Mouse (Mus musculus) ES-E14 (cell line): ENCODE data around the gene Exoc3l. TPM values are rescaled to one million over a fixed set of nuclear protein-coding genes. Genes with fewer than 3 reads are reported as not detected.
A peak's percentile ranks its signal among the peaks of the same experiment; 100 is the strongest.

ENCODE experiments used
- DNase-seq: peaks from one replicate; pipeline ENCODE4 v3.0.0-alpha.2; 2013; ENCODE audit warnings: low read depth, low spot score
- H3K27ac ChIP-seq: 2 replicates; pipeline ENCODE4 v1.5.1; 2012; ENCODE audit warnings: low read depth, mild to moderate bottlenecking, low read length, moderate library complexity, mixed read lengths; ENCODE audit not compliant: poor library complexity, insufficient read depth, severe bottlenecking
- H3K36me3 ChIP-seq: 2 replicates; pipeline ENCODE4 v1.6.1; 2012; ENCODE audit warnings: mild to moderate bottlenecking, low read length, moderate library complexity, mixed read lengths; ENCODE audit not compliant: control insufficient read depth, poor library complexity, insufficient read depth, severe bottlenecking
- H3K4me1 ChIP-seq, 2 experiments: fragments of 150-350 bp in 1 of 2; sonication (generic) in 1 of 2; 2 replicates each; pipeline ENCODE4 v1.6.1; 2012; ENCODE audit warnings: low read length in 2 of 2, mild to moderate bottlenecking in 1 of 2, mixed read lengths in 1 of 2; ENCODE audit not compliant: control insufficient read depth in 2 of 2, insufficient read depth in 2 of 2, poor library complexity in 1 of 2
- H3K4me3 ChIP-seq, 2 experiments: fragments of 150-350 bp in 1 of 2; sonication (generic) in 1 of 2; 2 replicates each; pipeline ENCODE4 v1.5.1; 2012; ENCODE audit warnings: low read length in 2 of 2, low read depth in 1 of 2, mild to moderate bottlenecking in 1 of 2, mixed read lengths in 1 of 2; ENCODE audit not compliant: insufficient read depth in 1 of 2, poor library complexity in 1 of 2, severe bottlenecking in 1 of 2
- H3K9ac ChIP-seq: 2 replicates; pipeline ENCODE4 v1.6.1; 2012; ENCODE audit warnings: low read depth, mild to moderate bottlenecking, low read length, mixed read lengths; ENCODE audit not compliant: poor library complexity, insufficient read depth, severe bottlenecking
- H3K9me3 ChIP-seq: fragments of 150-350 bp; sonication (generic); 2 replicates; pipeline ENCODE4 v1.6.1; 2012; ENCODE audit warnings: low read depth, mild to moderate bottlenecking, low read length; ENCODE audit not compliant: control insufficient read depth, insufficient read depth
- CHD2 ChIP-seq: IDR thresholded peaks from 2 replicates; pipeline ENCODE4 v1.6.1; 2014; ENCODE audit warnings: mild to moderate bottlenecking, low read depth, low read length, inconsistent platforms
- HCFC1 ChIP-seq: IDR thresholded peaks from 2 replicates; pipeline ENCODE4 v1.6.1; 2012; ENCODE audit warnings: low read length, inconsistent platforms, borderline replicate concordance; ENCODE audit not compliant: insufficient read depth
- MAFK ChIP-seq: IDR thresholded peaks from 2 replicates; pipeline ENCODE4 v1.6.1; 2014; ENCODE audit warnings: mild to moderate bottlenecking, low read depth, low read length, inconsistent platforms; ENCODE audit not compliant: insufficient read depth
- ZC3H11A ChIP-seq: IDR thresholded peaks from 2 replicates; pipeline ENCODE4 v1.6.1; 2012; ENCODE audit warnings: low read depth, mild to moderate bottlenecking, inconsistent platforms, low read length, borderline replicate concordance
- ZNF384 ChIP-seq: IDR thresholded peaks from 2 replicates; pipeline ENCODE4 v1.6.1; 2012; ENCODE audit warnings: low read depth, low read length, inconsistent platforms
- in situ Hi-C, 2 experiments: fragments of 600-800 bp; cut with MboI; formaldehyde crosslinking; loops; one replicate each; pipeline ENCODE4 v1.15.1; 2025; ENCODE audit warnings: low sequenced_read_pairs in 2 of 2, inconsistent platforms in 1 of 2; ENCODE audit not compliant: unreplicated experiment in 2 of 2
- total RNA-seq: library from RNA; depleted of rRNA; stranded (reverse); fragments of 300-350 nt; gene quantifications from 2 replicates; pipeline ENCODE4 v1.2.3, GENCODE M21; 2012

The Exoc3l gene
- total RNA-seq, 1 experiment, result 22.0 TPM

DNA sequence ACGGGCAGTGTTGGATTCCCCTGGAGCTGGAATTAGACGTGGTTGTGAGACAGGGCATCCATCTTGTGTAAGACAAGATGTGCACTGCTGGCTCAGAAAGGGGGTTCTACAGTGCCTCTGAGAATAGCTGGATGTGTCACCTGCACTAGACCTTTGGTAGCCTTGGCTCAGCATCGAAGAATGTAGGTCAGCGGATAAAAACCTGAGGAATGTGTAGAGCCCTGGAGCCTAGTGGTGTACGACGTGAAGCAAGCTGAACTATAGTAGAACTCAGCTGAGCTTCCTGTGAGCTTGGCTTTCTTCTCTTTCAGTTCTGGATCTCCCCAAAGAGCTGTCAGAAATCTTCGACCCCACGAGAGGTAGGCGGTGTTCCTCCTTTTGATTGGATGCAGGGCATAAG, 8.0 kb upstream of the Exoc3l start:
- H3K36me3 ChIP-seq, result peaks cover 62% of the 10 kb centered on the region
- no peak overlapping the region for H3K4me3 ChIP-seq
- in situ Hi-C loops, result no loop called here

DNA sequence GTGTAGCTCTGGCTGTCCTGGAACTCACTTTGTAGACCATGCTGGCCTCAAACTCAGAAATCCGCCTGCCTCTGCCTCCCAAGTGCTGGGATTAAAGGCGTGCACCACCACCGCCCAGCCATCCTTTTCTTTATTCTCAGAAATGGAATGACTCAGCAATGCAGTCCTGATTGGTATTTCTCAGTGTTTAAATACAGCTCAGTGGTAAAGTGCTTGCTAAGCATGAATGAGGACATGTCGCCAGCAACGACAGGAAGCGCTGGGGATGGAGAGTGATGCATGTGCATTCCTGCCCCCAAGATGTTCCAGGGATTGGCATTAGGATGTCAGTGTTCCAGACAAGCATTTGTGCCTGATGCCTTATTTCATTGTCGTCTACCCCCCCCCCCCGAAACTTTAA, 7.5 kb upstream of the Exoc3l start:
- Histone ChIP-seq H3K9me3 (no peaks in the 10 kb centered on the region), H3K36me3 (peaks cover 60% of the 10 kb centered on the region), H3K4me3 (no peak overlapping the region), H3K9ac (no peak overlapping the region), H3K27ac (peak overlapping the region; percentile 27; the same call in 1 of the 2 replicates), H3K4me1 (peaks cover 0 to 19% of the 10 kb centered on the region in 2 experiments; a peak in 2 of 4 replicates)
- in situ Hi-C loops, result no loop called here
- TF ChIP-seq CHD2, result no peak
- no peak for TF ChIP-seq MAFK
- no peak for TF ChIP-seq ZNF384
- TF ChIP-seq ZC3H11A, result no peak
- TF ChIP-seq HCFC1, result no peak
- DNase-seq, result no peak

More for the DNA sequence above, 8.0 kb upstream of the Exoc3l start:
- TF ChIP-seq HCFC1 (no peak), MAFK (no peak), CHD2 (no peak), ZNF384 (no peak), ZC3H11A (no peak)
- no peak overlapping the region for H3K9ac ChIP-seq
- peaks cover 0 to 18% of the 10 kb centered on the region in 2 experiments; a peak in 2 of 4 replicates for H3K4me1 ChIP-seq
- H3K9me3 ChIP-seq, result no peaks in the 10 kb centered on the region
- peak overlapping the region; percentile 27; the same call in 1 of the 2 replicates for H3K27ac ChIP-seq
- no peak for DNase-seq

DNA sequence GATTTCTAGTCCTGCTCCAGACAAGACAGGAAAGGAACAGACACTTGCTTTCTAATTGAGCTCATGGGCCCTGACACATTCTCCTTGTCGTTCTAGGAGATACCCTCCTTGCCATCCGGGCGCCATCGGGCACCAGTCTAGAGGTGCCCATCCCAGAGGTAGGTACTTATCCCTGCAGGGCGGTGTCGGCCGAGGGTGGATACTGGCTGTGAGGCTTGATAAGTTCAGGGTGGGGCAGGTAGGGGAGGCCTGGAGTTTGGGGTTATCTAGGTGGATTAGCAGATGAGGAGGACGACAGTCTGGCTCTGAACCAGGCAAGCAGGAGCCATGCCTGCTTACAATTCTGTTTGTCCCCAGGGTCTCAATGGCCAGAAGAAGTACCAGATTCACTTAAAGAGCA, 4.1 kb upstream of the Exoc3l start:
- H3K9me3 ChIP-seq, result no peaks in the 10 kb centered on the region
- H3K27ac ChIP-seq, result no peak overlapping the region
- peaks cover 2 to 28% of the 10 kb centered on the region in 2 experiments; a peak in 2 of 4 replicates for H3K4me1 ChIP-seq
- in situ Hi-C loops, result no loop called here
- no peak overlapping the region for H3K4me3 ChIP-seq
- peaks cover 48% of the 10 kb centered on the region for H3K36me3 ChIP-seq
- no peak overlapping the region for H3K9ac ChIP-seq
- no peak for DNase-seq
- TF ChIP-seq ZNF384 (no peak), HCFC1 (no peak), CHD2 (no peak), ZC3H11A (no peak), MAFK (no peak)

DNA sequence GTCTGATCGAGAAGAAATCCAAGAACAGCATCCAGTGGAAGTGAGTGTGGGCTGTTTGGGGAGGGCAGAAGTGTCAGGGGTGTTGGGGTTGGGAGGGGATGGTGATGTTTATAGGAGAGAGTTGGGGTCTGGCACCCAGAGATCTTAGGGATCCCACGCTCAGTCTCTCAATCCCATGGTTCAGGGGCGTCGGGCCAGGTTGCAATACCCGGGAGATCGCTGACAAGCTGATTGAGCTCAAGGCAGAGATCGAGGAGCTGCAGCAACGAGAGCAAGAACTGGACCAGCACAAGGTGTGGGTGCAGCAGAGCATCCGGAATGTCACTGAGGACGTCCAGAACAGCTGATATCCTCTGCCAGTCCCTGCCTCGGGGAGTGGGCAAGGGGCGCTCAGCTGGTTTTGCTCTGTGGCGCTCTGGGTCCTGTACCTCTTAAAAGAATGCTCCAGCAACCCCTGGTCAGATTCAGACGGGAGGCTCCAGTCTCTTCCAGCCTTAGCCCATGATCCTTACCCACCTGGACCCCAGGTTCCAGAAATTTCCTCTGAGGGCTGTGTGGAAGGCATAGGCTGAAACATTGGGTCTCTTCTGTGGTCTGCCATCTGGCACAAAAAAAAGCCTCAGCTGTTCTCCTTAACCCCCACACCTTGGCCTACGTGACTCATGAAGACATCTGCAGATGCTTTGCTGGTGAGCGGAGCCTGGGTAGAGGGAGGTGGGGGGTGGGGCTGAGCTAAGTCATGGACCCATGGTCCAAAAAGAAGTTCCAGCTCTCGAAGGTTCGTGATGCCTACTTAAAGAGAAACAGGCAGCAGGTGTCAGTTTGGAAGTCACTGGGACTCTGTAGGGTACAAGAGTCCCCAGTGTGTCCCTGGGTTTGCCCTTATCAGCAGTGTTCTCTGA, 2.7 kb upstream of the Exoc3l start:
- TF ChIP-seq CHD2, result no peak
- TF ChIP-seq ZC3H11A, result no peak
- no peak for TF ChIP-seq HCFC1
- TF ChIP-seq MAFK, result no peak
- no peak for TF ChIP-seq ZNF384
- in situ Hi-C loops, result no loop called here
- H3K27ac ChIP-seq, result peak overlapping the region; percentile 45; the same call in 1 of the 2 replicates
- H3K36me3 ChIP-seq, result peaks cover 34% of the 10 kb centered on the region
- no peaks in the 10 kb centered on the region for H3K9me3 ChIP-seq
- H3K4me3 ChIP-seq, result peak overlapping the region; percentile 92 to 93
- peaks cover 2 to 20% of the 10 kb centered on the region in 2 experiments; a peak in 3 of 4 replicates for H3K4me1 ChIP-seq
- H3K9ac ChIP-seq, result peak overlapping the region; percentile 95
- DNase-seq, result no peak
